Mouse (Mus musculus): ENCODE results near the gene Enthd1.

The Enthd1 gene

GRCm38 (mm10) chr15:80572811-80573520 is 8.0 kb upstream of the Enthd1 start:
- DNase-seq: no peak

DNA sequence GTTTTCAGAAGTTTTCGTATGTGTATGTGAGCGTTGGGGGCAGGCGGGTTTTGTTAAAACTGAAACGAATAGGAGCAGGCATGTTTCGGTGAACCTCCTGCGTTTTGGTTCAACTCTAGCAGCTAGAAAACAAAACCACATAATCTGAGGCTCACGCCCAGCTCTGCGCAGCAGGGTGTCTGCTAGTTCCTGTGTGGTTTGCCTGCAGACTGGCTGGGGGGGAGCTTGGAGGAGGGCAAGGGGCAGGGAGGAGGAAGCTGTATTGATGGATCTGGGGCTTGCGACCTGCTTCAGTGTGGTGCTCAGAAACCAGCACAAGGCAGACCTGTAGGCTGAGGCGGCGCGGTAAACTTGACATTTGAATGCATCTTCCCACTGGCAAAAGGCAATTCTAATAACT is 7.3 kb upstream of the Enthd1 start, which contains the start of gene Grap2:
Gene Grap2 (plus strand): TSS at position 304 of the 400 bp plus-strand sequence.
- DNase-seq: no peak

GRCm38 (mm10) chr15:80571611-80572010 is 6.7 kb upstream of the Enthd1 start:
- DNase-seq: no peak

DNA sequence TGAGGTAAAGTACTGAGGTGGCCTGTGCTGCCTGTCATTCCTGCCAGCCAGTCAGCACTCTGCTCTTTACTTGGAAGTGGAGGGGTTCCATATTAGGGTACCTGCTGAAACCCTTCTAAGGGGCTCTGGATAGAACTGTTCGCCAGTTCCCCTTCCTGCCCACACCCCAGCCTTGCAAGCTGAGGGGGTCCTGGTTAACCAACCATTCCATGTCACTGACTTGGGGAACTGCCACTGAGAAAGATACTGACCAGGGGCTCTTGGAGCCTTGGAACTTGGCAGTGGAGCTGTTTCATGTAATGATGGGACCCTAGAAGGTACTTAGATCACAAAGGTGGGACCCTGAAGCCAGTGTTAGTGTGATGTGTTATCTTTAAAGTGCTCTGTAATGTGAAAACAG is 5.3 kb upstream of the Enthd1 start:
- no peak for DNase-seq

- DNase-seq: no peak
Observed at GRCm38 (mm10) chr15:80569205-80569604, 4.2 kb upstream of the Enthd1 start.

DNA sequence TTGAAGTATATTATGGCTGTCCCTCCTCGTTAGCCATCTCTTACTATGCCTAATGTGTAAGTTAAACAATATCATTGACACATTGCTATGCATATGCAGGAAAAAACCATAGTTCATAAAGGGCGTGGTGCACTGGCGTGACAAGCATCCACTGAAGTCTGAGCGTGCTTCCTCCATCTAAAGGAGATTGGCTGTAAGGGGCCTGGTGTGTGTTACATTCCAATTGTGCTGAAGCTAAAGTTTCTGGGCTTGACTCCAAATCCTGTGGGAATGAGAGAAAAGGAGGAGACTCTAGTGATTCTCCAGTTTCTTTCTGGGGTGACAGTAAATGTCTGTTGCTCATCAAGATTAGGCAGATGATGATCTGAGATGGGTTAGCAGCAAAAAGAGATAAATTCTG is 2.8 kb upstream of the Enthd1 start:
- DNase-seq: no peak

DNA sequence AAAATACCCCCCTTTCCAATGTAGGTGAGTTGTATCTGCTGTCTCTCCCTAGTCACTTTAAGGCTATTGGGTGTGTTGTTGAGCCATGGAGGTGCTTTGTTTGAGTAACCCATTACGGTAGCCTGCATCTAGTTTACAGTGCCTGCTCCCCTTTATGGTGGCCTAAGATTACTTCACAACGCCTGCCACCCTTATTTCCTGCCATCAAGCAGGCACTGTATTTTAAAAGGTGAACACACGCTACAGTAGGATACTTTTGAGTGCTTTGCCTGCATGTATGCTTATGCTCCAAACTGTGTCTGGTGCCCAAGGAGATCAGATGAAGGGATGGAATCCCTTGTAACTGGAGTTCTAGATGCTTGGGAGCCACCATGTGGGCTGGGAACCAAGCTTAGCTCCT is 2.2 kb upstream of the Enthd1 start:
- no peak for DNase-seq

DNA sequence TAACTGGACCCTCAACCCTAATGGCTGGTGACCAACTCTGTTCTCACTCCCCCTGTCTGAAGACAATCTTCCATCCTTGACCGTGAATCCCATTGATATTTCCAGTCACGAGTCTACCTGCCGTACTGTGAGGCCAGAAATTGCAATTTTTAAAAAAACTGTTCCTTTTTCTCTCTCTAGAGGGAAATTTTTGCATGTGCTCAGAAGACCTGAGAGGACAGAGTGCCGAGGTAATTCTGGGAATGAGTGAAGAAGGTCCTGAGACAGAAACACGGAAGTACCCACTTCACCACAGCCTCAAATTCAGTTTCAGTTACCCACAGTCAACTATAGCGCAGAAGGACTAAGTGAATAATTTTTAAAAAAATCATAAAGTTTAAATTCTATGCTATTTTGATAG is 1.7 kb upstream of the Enthd1 start:
- no peak for DNase-seq

DNA sequence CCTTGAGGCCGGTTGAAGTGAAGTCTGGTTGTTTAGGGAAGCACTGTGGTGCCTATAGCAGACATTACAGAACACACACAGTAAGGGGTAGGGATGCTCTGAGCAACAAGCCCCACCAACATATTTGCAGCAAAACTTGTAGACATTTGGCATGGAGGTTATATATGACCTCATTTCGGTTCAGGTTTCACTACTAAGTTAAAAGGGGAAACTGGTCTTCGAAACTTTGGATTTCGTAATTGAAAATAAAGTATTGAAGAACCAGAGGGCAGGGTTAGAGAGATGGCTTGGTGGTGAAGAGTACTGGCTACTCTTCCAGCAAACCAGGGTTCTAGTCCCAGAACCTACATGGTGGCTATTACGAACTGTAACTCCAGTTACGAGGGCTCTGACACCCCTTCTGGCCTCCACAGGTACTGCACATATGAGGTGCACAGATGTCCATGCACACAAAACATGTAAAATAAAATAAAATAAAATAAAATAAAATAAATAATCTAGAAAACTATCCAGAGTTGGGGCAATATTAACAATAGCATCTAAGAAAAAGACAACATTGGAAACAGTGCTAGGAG is 1.2 kb downstream of the Enthd1 start:
- DNase-seq: peak; percentile 35 to 51

DNA sequence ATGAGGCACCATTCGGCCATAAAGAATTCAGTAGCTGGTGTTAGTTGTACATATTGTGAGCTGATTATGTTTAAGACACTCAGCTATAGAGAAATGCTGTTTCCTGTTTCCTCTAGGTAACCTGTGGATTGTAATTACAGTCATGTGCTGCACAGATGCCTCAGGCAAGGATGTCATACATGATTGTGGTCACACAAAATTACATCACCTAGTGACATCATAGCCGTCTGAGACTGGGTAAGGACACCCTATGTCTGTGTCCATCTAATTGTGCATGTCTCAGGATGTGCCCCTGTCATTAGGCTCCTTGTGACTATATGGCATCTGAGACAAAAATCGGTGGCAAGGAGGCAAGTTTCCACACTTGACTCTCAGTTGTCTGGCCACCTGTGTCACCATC is 2.5 kb downstream of the Enthd1 start:
- DNase-seq: no peak

- DNase-seq: peak; percentile 83
Observed at GRCm38 (mm10) chr15:80560646-80561580, 4.0 kb downstream of the Enthd1 start.

DNA sequence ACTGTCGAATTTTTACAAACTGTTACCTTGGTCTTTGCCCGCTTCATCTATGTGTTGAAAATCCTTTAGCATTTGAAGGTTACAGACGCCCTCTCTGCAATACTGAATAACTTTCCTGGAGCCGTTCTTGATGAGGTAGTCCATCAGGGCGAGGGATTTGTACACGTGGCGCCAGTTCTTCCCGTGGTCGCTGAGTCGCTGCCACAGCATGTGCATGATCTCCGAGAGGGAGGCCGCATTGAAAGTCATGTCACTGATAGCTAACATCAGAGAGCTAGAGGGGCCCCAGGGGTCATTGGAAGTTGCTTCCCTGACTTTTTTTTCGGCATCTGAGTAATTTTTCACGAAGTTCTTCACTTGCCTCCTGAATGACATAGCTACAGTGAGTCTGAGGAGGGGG is 5.0 kb downstream of the Enthd1 start:
- DNase-seq: no peak

DNA sequence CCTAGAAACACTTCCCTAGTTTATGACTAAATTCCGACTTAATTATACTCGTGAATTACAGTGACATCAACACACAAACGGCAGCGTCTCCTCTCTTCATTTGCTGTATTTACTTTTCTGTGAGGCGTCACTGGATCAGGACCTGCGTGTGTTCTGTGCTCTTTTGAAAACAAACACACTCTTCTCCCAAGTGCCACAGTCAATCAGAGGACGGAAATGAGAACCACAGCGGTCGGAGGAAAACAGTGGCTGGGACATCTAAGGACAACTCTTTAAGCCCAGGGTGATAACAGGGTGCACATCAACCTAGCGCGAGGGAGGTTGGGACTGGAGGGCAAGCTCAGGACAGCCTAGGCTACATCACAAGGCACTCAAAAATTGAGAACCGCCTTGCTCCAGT is 5.4 kb downstream of the Enthd1 start:
- no peak for DNase-seq

- DNase-seq: peak; percentile 16 to 39
Observed at GRCm38 (mm10) chr15:80557745-80558144, 7.2 kb downstream of the Enthd1 start.

- DNase-seq: no peak
Observed at GRCm38 (mm10) chr15:80556021-80556420, 8.9 kb downstream of the Enthd1 start.

DNA sequence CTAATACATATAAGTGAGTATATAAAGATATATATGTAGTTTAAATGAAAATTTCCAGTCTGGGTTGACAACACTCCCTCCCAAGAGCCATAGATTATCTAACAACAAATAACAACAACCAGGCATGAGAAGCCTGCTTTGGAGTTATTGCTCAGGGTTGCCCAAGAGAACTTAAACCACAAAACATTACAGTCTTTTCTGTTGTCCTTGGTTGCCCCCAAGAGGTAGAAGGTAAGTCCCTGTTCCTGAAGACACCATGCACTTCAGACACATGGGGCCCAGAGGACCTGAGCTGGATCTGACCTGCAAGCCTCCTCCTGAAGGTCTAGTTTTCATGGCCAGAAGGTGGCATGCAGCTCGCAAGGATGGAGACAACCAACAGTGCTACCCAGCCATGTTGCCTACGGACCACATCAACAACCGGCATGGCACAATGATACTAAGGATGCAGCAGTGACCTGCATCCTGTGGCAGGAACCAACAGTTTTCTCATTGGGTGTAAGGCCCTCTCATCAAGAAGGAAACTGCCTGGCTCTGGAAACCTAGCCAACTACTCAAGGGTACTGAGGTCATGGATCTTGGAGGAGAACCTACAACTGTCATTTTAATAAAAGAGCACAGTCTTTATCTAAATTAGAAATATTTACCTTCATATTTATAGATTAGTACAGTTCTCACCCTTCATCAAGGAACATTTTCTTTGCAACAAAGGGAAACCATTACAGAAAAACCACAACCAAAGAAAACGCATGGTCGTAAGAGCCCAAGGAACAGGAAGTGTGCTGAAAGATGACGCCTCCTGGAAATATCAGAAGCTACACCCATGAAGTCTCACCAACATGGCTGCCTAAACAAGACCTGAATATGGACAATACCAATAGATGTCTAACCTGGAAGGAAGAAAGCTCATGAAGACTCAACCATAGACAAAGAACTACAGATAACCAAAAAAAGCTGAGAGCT is 9.8 kb downstream of the Enthd1 start:
- DNase-seq: no peak

DNA sequence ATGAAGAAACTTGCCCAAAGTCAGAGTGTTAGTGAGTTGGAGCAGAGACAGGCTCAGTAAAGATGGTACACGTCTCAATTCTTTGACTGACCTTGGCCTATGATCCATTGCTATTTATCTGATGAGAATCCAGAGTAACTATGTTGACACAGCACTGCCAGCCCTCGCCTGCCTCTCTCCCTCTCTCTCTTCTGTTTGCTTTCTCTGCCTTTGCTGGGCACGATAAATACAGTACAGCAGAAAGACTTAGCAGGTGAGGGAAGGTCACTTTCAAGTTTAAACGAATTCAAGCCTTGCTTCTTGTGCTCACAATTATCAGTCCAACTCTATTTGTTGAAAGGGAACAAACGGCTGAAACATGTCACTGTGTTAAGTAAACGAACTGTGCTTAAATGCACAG is 19.5 kb downstream of the Enthd1 start:
- DNase-seq: no peak

DNA sequence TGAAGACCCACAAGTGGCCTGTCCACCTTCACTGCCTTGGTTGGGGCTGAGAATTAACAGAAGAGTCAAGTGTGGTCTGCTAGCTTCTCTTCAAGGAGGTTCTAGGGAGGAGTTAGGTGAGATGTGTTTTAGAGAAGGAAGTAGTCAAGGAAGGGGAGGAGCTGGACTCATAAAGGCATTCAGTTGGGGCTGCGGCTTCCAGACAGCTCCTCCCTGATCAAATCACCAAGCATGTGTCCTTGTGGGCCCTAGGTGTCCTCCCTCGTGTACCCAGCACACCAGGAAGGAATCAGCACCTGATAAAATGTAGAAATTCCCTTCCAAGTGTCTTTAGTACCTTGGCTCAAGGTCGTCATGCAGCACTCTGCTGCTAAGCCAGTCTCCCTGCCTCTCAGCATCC is 20.8 kb downstream of the Enthd1 start:
- no peak for DNase-seq

DNA sequence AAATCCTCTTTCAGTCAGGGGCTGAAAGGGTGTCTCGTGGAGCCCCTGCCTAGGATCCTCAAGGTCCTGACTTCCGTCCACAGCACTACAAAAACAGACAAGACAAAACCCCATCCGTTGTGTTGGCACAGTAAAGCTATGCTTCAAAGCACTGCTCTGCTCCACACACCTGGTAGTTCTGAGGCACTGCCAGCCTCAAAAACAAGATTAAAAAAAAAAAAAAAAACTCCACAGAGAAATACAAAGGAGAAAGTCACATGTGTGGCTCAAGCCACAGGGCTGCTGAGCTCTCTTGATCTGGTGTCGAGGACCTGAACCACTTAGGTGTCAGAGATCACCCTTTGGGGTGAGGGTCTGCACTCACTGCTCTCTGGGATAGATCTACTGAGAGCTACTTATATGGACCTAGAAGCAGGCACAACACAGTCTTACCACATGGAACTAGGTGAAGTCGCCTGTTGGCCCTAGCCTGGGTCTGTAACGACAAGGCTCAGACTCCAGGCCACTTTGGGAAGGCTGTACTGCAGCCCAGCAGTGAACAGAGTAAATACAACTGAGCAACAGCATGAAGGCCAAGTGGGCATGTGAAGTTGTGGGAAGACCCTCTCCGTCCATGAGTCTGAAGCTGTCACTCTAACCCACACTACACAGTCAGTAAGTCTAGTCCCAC is 26.1 kb downstream of the Enthd1 start:
- no peak for DNase-seq

DNA sequence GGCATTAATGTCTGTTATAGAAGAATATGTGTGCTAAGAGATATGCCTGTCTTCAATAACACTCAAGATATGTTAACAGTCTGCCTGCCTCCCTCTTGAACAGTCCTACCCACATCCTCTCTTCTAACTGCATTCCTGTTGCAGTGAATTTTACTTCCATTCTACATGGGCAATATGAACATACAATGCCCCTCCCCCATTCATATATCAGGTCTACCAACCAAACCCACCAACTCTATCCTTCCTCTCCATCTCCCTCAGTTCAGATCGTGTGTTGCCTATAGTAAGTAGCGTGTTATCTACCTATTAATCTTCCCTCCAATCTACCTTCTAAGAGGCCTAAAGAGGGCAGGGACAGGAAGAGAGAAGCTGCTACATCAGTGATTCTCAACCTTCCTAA is 26.9 kb downstream of the Enthd1 start:
- no peak for DNase-seq

DNA sequence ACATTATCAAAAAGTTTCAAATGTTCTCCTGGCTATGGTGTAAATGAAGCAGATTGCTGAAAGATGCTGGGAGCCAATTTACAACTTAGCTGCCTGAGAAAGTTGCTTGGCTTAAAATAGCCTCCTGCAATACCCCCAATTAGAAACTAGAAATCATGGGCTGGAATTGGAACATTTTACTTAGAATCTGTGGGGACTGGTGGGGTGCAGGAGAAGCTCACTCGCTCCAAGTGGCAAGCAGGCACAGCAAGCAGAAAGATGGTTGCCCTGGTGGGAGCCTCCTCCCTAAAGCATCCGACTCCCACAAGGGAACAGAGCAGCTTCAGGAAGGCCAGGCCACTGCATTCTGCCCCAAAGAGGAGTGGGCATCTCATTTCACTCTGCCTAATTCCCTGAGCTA is 28.9 kb downstream of the Enthd1 start:
- DNase-seq: no peak

DNA sequence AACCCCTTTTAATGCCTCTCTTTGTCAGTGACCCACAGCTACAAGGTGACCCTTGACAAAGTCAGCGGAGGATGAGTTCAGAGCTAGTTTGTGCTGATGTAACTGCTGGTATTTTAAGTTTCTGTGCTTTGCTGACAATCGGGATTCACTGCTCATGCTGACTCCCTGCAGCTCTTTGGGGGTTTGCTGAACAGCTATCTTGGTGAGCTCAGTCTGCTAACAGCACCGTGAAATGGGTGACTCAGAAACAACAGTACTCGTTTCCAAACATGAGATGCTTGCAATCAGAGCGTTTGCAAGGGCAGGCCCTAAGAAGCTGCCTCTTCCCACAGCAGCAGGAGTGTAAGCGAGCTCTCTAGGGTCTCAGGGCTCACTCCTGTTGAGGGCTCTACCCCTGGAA is 31.7 kb downstream of the Enthd1 start:
- DNase-seq: no peak

Data from cerebellum, postnatal 10 days (tissue).